Mouse (Mus musculus) ES-E14 (cell line): ENCODE measurements around the gene Ywhab. TPM values are rescaled to one million over a fixed set of nuclear protein-coding genes. Genes with fewer than 3 reads are reported as not detected.
A peak's percentile ranks its signal among the peaks of the same experiment; 100 is the strongest.

Source experiments
- DNase-seq: peaks from one replicate; pipeline ENCODE4 v3.0.0-alpha.2; 2013; ENCODE audit warnings: low read depth, low spot score
- H3K27ac ChIP-seq: 2 replicates; pipeline ENCODE4 v1.5.1; 2012; ENCODE audit warnings: low read depth, mild to moderate bottlenecking, low read length, moderate library complexity, mixed read lengths; ENCODE audit not compliant: poor library complexity, insufficient read depth, severe bottlenecking
- H3K36me3 ChIP-seq: 2 replicates; pipeline ENCODE4 v1.6.1; 2012; ENCODE audit warnings: mild to moderate bottlenecking, low read length, moderate library complexity, mixed read lengths; ENCODE audit not compliant: control insufficient read depth, poor library complexity, insufficient read depth, severe bottlenecking
- H3K4me1 ChIP-seq, 2 experiments: fragments of 150-350 bp in 1 of 2; sonication (generic) in 1 of 2; 2 replicates each; pipeline ENCODE4 v1.6.1; 2012; ENCODE audit warnings: low read length in 2 of 2, mild to moderate bottlenecking in 1 of 2, mixed read lengths in 1 of 2; ENCODE audit not compliant: control insufficient read depth in 2 of 2, insufficient read depth in 2 of 2, poor library complexity in 1 of 2
- H3K4me3 ChIP-seq, 2 experiments: fragments of 150-350 bp in 1 of 2; sonication (generic) in 1 of 2; 2 replicates each; pipeline ENCODE4 v1.5.1; 2012; ENCODE audit warnings: low read length in 2 of 2, low read depth in 1 of 2, mild to moderate bottlenecking in 1 of 2, mixed read lengths in 1 of 2; ENCODE audit not compliant: insufficient read depth in 1 of 2, poor library complexity in 1 of 2, severe bottlenecking in 1 of 2
- H3K9ac ChIP-seq: 2 replicates; pipeline ENCODE4 v1.6.1; 2012; ENCODE audit warnings: low read depth, mild to moderate bottlenecking, low read length, mixed read lengths; ENCODE audit not compliant: poor library complexity, insufficient read depth, severe bottlenecking
- H3K9me3 ChIP-seq: fragments of 150-350 bp; sonication (generic); 2 replicates; pipeline ENCODE4 v1.6.1; 2012; ENCODE audit warnings: low read depth, mild to moderate bottlenecking, low read length; ENCODE audit not compliant: control insufficient read depth, insufficient read depth
- CHD2 ChIP-seq: IDR thresholded peaks from 2 replicates; pipeline ENCODE4 v1.6.1; 2014; ENCODE audit warnings: mild to moderate bottlenecking, low read depth, low read length, inconsistent platforms
- HCFC1 ChIP-seq: IDR thresholded peaks from 2 replicates; pipeline ENCODE4 v1.6.1; 2012; ENCODE audit warnings: low read length, inconsistent platforms, borderline replicate concordance; ENCODE audit not compliant: insufficient read depth
- MAFK ChIP-seq: IDR thresholded peaks from 2 replicates; pipeline ENCODE4 v1.6.1; 2014; ENCODE audit warnings: mild to moderate bottlenecking, low read depth, low read length, inconsistent platforms; ENCODE audit not compliant: insufficient read depth
- ZC3H11A ChIP-seq: IDR thresholded peaks from 2 replicates; pipeline ENCODE4 v1.6.1; 2012; ENCODE audit warnings: low read depth, mild to moderate bottlenecking, inconsistent platforms, low read length, borderline replicate concordance
- ZNF384 ChIP-seq: IDR thresholded peaks from 2 replicates; pipeline ENCODE4 v1.6.1; 2012; ENCODE audit warnings: low read depth, low read length, inconsistent platforms
- in situ Hi-C, 2 experiments: fragments of 600-800 bp; cut with MboI; formaldehyde crosslinking; loops; one replicate each; pipeline ENCODE4 v1.15.1; 2025; ENCODE audit warnings: low sequenced_read_pairs in 2 of 2, inconsistent platforms in 1 of 2; ENCODE audit not compliant: unreplicated experiment in 2 of 2
- total RNA-seq: library from RNA; depleted of rRNA; stranded (reverse); fragments of 300-350 nt; gene quantifications from 2 replicates; pipeline ENCODE4 v1.2.3, GENCODE M21; 2012

The Ywhab gene
- total RNA-seq, 1 experiment, result 65.9 TPM

- H3K36me3 ChIP-seq, result peaks cover 5% of the 10 kb centered on the region; the same call in 1 of the 2 replicates
- no peak for DNase-seq
- H3K4me1 ChIP-seq, result peaks cover under 1 to 6% of the 10 kb centered on the region in 2 experiments; a peak in 2 of 4 replicates
- H3K9ac ChIP-seq, result no peak overlapping the region
- no peak overlapping the region for H3K27ac ChIP-seq
- no peak overlapping the region for H3K4me3 ChIP-seq
- no peaks in the 10 kb centered on the region for H3K9me3 ChIP-seq
- in situ Hi-C loops, result no loop called here
- TF ChIP-seq ZNF384 (no peak), HCFC1 (no peak), CHD2 (no peak), ZC3H11A (no peak), MAFK (no peak)
Observed at GRCm38 (mm10) chr2:164002637-164003036, 7.9 kb downstream of the Ywhab start.

DNA sequence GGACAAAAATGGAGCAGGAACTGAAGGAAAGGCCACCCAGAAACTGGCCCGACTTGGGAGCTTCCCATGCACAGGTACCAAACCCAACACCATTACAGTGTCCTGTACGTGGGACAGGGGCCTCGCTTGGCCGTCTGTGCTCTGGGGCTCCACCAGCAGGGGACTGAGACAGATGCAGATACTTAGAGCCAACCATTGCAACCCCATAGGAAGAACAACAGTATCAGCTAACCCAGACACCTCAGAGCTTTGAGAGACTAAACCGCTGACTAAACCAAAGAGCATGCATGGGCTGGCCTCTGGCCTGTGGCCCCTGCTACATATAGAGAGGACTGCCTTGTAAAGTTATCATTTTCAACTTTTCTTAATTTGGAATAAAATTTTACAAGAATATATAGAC is 9.7 kb downstream of the Ywhab start:
- Histone ChIP-seq H3K36me3 (peaks cover 1% of the 10 kb centered on the region; the same call in 1 of the 2 replicates), H3K4me3 (no peak overlapping the region), H3K9ac (no peak overlapping the region), H3K27ac (no peak overlapping the region), H3K4me1 (peaks cover 1 to 7% of the 10 kb centered on the region in 2 experiments; a peak in 2 of 4 replicates), H3K9me3 (no peaks in the 10 kb centered on the region)
- DNase-seq, result no peak
- no peak for TF ChIP-seq ZC3H11A
- TF ChIP-seq ZNF384, result no peak
- TF ChIP-seq MAFK, result no peak
- TF ChIP-seq HCFC1, result no peak
- no peak for TF ChIP-seq CHD2
- in situ Hi-C loops, result no loop called here

- H3K9me3 ChIP-seq, result no peaks in the 10 kb centered on the region
Observed at GRCm38 (mm10) chr2:164006932-164007331, 12.2 kb downstream of the Ywhab start.

DNA sequence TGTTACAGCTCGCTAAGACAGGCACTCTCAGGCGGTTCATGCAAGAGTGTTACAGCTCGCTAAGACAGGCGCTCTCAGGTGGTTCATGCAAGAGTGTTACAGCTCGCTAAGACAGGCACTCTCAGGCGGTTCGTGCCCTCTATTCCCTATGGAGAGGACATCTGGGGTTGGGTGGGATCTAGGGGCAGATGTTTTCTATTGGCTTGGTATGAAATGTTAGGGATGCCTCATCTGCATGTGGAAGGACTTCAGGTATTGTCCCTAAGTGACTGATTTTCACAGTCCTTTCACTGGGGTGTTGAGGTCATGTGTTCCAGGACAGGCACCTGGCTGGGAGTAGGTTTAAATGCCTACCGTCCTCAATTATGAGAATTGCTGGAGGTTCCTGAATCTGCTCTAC is 12.8 kb downstream of the Ywhab start:
- TF ChIP-seq ZNF384 (no peak), HCFC1 (no peak), ZC3H11A (no peak), MAFK (no peak), CHD2 (no peak)
- Histone ChIP-seq H3K9me3 (no peaks in the 10 kb centered on the region), H3K4me3 (peak overlapping the region; percentile 8 to 45; a peak in 3 of 4 replicates), H3K9ac (no peak overlapping the region), H3K27ac (no peak overlapping the region), H3K36me3 (peaks cover 9% of the 10 kb centered on the region; the same call in 1 of the 2 replicates), H3K4me1 (peaks cover 1 to 7% of the 10 kb centered on the region in 2 experiments; a peak in 2 of 4 replicates)
- in situ Hi-C loops, result no loop called here
- no peak for DNase-seq

More at GRCm38 (mm10) chr2:164006932-164007331, 12.2 kb downstream of the Ywhab start:
- Histone ChIP-seq H3K36me3 (peaks cover 9% of the 10 kb centered on the region; the same call in 1 of the 2 replicates), H3K9ac (0 out of 2 replicates have a peak overlapping the region, but pooled peaks have one; percentile 13), H3K4me1 (peaks cover 1 to 7% of the 10 kb centered on the region in 2 experiments; a peak in 2 of 4 replicates), H3K4me3 (peak overlapping the region; percentile 13 to 45; a peak in 3 of 4 replicates), H3K27ac (no peak overlapping the region; the same call in 1 of the 2 replicates)
- in situ Hi-C loops, result no loop called here
- no peak for TF ChIP-seq MAFK
- no peak for DNase-seq

GRCm38 (mm10) chr2:164007987-164008545 is 13.3 kb downstream of the Ywhab start:
- in situ Hi-C loops, result no loop called here
- Histone ChIP-seq H3K36me3 (peaks cover 9% of the 10 kb centered on the region; the same call in 1 of the 2 replicates), H3K9ac (no peak overlapping the region), H3K9me3 (no peaks in the 10 kb centered on the region), H3K4me3 (no peak overlapping the region), H3K4me1 (peaks cover 1 to 7% of the 10 kb centered on the region in 2 experiments; a peak in 2 of 4 replicates), H3K27ac (no peak overlapping the region)
- TF ChIP-seq HCFC1 (no peak), MAFK (no peak), ZNF384 (no peak), CHD2 (no peak), ZC3H11A (no peak)
- DNase-seq, result no peak
